Mouse (Mus musculus) stomach, adult 2 months (tissue): Measurements from ENCODE around the gene Mrgpra1. TPM values are rescaled to one million over a fixed set of nuclear protein-coding genes. Genes with fewer than 3 reads are reported as not detected.

ENCODE experiments used
- polyA plus RNA-seq: library from polyadenylated mRNA; depleted of rRNA; stranded (reverse); fragments of >200 nt; gene quantifications from 2 replicates; pipeline ENCODE4 v1.2.3, GENCODE M21; 2012; rRNA removed

Mrgpra1 gene
- polyA plus RNA-seq, result not detected in 2 replicates

GRCm38 (mm10) chr7:47354140-47354539 lies at the start of gene Mrgpra1:
Gene Mrgpra1, minus strand, starts transcription at chr7:47354240.

Other genes with a start within 250 kb of the Mrgpra1 start
- gene Ptpn5, start 220.6 kb downstream of the Mrgpra1 start, polyA plus RNA-seq, result 0.11 and 0.17 TPM in 2 replicates
- not detected in 2 replicates for gene Mrgpra6, start 149.3 kb downstream of the Mrgpra1 start, polyA plus RNA-seq
- 0.09 and 0.13 TPM in 2 replicates for gene Mrgpra9, start 101.4 kb downstream of the Mrgpra1 start, polyA plus RNA-seq
- not detected in 2 replicates for gene Mrgpra2a, start 97.9 kb upstream of the Mrgpra1 start, polyA plus RNA-seq
- not detected in 2 replicates for gene Mrgpra2b, start 174.6 kb upstream of the Mrgpra1 start, polyA plus RNA-seq
- gene Mrgpra3, start 247.1 kb upstream of the Mrgpra1 start, polyA plus RNA-seq, result not detected in 2 replicates